Mouse (Mus musculus) liver, postnatal 0 days (tissue): ENCODE measurements around the gene Tcf7.

ENCODE experiments used
- CTCF ChIP-seq: sonication (generic); IDR thresholded peaks from 2 replicates; pipeline ENCODE4 v1.5.1; 2016; ENCODE audit warnings: antibody characterized with exemption, low read depth
- EP300 ChIP-seq: IDR thresholded peaks from 2 replicates; pipeline ENCODE4 v1.6.1; 2016; ENCODE audit warnings: antibody characterized with exemption, low read depth, mild to moderate bottlenecking

- TF ChIP-seq CTCF: no peak
- TF ChIP-seq EP300: no peak
Observed at GRCm38 (mm10) chr11:52279611-52280145, 3.1 kb downstream of the Tcf7 start.
